Mouse (Mus musculus): ENCODE results near the gene Ceacam10. TPM values are rescaled to one million over a fixed set of nuclear protein-coding genes. Genes with fewer than 3 reads are reported as not detected.

The Ceacam10 gene
- polyA plus RNA-seq, 1 experiment: not detected

Other genes with a start within 250 kb of the Ceacam10 start
- gene Irgq, start 246.5 kb upstream of the Ceacam10 start, polyA plus RNA-seq (2012; rRNA removed): 46.3 and 46.7 TPM in 2 replicates
- not detected in 2 replicates for gene Pinlyp, start 231.1 kb upstream of the Ceacam10 start, polyA plus RNA-seq (2012; rRNA removed)
- 48.8 and 49.0 TPM in 2 replicates for gene Xrcc1, start 230.9 kb upstream of the Ceacam10 start, polyA plus RNA-seq (2012; rRNA removed)
- 14.9 and 17.2 TPM in 2 replicates for gene Ethe1, start 189.7 kb upstream of the Ceacam10 start, polyA plus RNA-seq (2012; rRNA removed)
- 6.7 and 7.7 TPM in 2 replicates for gene Zfp575, start 189.6 kb upstream of the Ceacam10 start, polyA plus RNA-seq (2012; rRNA removed)
- 0.08 and 0.12 TPM in 2 replicates for gene Phldb3, start 166.4 kb upstream of the Ceacam10 start, polyA plus RNA-seq (2012; rRNA removed)
- not detected in 2 replicates for gene Lypd3, start 140.7 kb upstream of the Ceacam10 start, polyA plus RNA-seq (2012; rRNA removed)
- gene Tex101, start 100.5 kb upstream of the Ceacam10 start, polyA plus RNA-seq (2012; rRNA removed): not detected in 2 replicates
- not detected in 2 replicates for gene BC049730, start 68.0 kb upstream of the Ceacam10 start, polyA plus RNA-seq (2012; rRNA removed)
- not detected in 2 replicates for gene Gm4763, start 50.3 kb upstream of the Ceacam10 start, polyA plus RNA-seq (2012; rRNA removed)
- 0.04 TPM in 2 replicates for gene Cd177, start 16.9 kb upstream of the Ceacam10 start, polyA plus RNA-seq (2012; rRNA removed)
- 9.6 and 13.7 TPM in 2 replicates for gene Gm9844, start 85.0 kb downstream of the Ceacam10 start, polyA plus RNA-seq (2012; rRNA removed)
- gene Lypd4, start 92.7 kb downstream of the Ceacam10 start, polyA plus RNA-seq (2012; rRNA removed): not detected in 2 replicates
- 0.06 TPM in 1 of 2 replicates, not detected in the other for gene Dmrtc2, start 92.9 kb downstream of the Ceacam10 start, polyA plus RNA-seq (2012; rRNA removed)
- 319 and 386 TPM in 2 replicates for gene Rps19, start 107.2 kb downstream of the Ceacam10 start, polyA plus RNA-seq (2012; rRNA removed)
- gene Cd79a, start 120.2 kb downstream of the Ceacam10 start, polyA plus RNA-seq (2012; rRNA removed): 0.72 and 0.86 TPM in 2 replicates
- gene Arhgef1, start 125.7 kb downstream of the Ceacam10 start, polyA plus RNA-seq (2012; rRNA removed): 167 and 181 TPM in 2 replicates
- gene Gm4881, start 167.3 kb downstream of the Ceacam10 start, polyA plus RNA-seq (2012; rRNA removed): 0.17 TPM in 1 of 2 replicates, not detected in the other
- 337 and 384 TPM in 2 replicates for gene Rabac1, start 195.5 kb downstream of the Ceacam10 start, polyA plus RNA-seq (2012; rRNA removed)
- 1,131 and 1,133 TPM in 2 replicates for gene Atp1a3, start 228.8 kb downstream of the Ceacam10 start, polyA plus RNA-seq (2012; rRNA removed)